Mouse (Mus musculus) T-helper 17 cell (primary cell): ENCODE data around the gene Pld3.

Source experiments
- in situ Hi-C, 2 experiments: fragments of 300-600 bp; cut with MboI, MseI; formaldehyde crosslinking; loops; 1 replicate in 1 of 2; 2 replicates in 1 of 2; pipeline ENCODE4 v1.15.1; 2025; ENCODE audit warnings: high pct_unique_total_duplicates in 2 of 2

The Pld3 gene

GRCm38 (mm10) chr7:27552931-27553513, at the start of gene Pld3, which contains the start of gene 2310022A10Rik:
Gene Pld3, minus strand, starts transcription at chr7:27553218.
Gene 2310022A10Rik, plus strand, starts transcription at chr7:27553233.
- in situ Hi-C loops, result no loop called here

- in situ Hi-C loops, result no loop called here
These were observed 49.1 kb upstream of the Pld3 start for GRCm38 (mm10) chr7:27602161-27602560.

- in situ Hi-C loops, result no loop called here
These were observed 48.6 kb upstream of the Pld3 start for GRCm38 (mm10) chr7:27601628-27602027.

GRCm38 (mm10) chr7:27598053-27598452, 45.0 kb upstream of the Pld3 start:
- in situ Hi-C loops, result loop anchor here in 1 of 2 experiments (5.0 kb wide), 1 partner anchor 39 kb away; no protein-coding TSS in a partner anchor

GRCm38 (mm10) chr7:27596586-27597503, 43.8 kb upstream of the Pld3 start:
- in situ Hi-C loops, result loop anchor here in 1 of 2 experiments (5.0 kb wide), 1 partner anchor 40 kb away; no protein-coding TSS in a partner anchor

- in situ Hi-C loops, result no loop called here
These were observed 40.1 kb upstream of the Pld3 start for GRCm38 (mm10) chr7:27592934-27593645.

- in situ Hi-C loops, result no loop called here
These were observed 39.4 kb upstream of the Pld3 start for GRCm38 (mm10) chr7:27592217-27592929.

DNA sequence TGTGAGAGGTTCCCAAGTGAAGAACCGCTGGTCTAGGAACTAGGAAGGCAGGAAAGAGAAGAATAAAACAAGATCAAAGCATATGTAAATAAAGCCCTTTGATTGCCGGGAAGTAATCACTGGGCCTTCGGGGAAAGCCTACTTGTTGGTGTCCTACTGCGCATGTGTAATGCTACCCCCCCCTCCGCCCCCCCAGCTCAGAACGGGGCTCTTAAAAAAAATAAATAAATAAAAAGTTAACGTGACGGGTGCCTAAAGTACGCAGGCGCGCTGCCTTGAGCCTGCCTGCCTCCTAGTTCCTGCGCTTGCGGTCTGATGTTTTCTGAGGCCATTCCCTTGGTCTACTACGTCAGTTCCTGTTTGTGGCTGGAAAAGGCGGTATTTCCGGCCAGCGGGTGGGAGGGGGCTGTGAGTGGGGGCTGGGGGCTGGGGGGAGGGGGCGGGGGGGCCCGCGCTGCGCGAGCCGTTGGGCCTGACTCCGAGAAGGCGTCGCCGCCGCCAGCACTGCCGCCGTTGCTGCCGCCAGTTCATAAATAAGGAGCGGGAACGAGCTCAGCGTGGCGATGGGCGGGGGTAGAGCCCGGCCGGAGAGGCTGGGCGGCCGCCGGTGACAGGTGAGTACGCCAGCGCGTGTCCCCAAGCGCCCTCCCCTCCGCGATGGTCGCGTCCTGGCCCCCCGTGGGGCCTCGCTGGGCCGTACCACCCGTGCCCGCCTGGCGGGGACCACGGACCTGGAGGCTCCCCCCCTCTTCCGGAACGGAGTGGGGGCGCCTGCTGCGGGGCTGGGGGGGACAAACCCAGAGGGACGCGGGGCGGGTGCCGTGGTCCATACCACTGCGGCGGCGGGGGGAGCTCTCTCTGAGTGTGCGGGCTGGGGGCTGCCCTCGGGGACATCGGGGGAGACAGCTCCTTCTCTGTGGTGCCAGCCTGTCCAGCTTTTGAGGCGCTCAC, 38.5 kb upstream of the Pld3 start, which contains the start of gene Akt2:
Akt2 (plus strand) TSS at position 287 of the 951 bp plus-strand sequence.
- in situ Hi-C loops, result no loop called here

DNA sequence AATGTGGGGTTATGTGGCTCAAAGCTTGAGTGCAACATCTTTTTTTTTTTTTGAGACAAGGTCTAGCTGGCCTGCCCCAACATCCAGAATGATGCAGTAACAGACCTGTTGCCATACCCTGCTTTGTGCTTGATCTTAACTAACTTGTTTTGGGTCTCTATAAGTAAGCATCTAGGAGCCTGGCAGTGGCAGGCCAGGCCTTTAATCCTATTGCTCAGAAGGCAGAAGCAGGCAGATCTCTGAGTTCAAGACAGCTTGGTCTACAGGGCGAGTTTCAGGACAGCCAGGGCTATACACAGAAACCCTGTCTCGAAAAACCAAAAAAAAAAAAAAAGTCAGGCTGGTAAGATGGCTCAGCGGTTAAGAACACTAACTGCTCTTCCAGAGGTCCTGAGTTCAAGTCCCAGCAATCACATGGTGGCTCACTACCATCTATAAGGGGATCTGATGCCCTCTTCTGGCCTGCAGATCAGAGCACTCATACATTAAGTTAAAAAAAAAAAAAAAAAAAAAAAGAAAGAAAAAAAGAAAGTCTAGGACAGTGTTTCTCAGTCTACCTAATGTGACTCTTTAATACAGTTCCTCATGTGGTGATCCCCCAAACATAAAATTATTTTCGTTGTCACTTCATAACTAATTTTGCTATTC, 37.7 kb upstream of the Pld3 start:
- in situ Hi-C loops, result no loop called here

DNA sequence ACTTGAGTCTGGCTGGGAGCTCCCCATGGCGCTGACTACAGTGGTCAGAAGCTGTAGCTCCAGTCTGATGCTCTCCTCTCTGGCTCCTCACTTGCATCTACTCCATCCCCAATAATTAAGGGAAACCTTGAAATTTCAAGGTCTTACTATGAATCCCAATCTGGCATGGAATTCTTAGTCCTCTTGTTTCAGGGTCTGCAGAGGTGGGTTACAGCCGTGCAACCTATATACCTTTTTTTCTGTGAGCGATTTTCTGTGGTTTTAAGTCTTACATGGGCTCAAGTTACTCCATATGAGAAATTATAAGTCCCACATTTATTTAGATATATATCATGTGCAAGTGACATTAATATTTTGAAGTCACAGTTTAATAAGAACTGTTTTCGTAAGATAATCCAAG, 37.1 kb upstream of the Pld3 start:
- in situ Hi-C loops, result no loop called here

DNA sequence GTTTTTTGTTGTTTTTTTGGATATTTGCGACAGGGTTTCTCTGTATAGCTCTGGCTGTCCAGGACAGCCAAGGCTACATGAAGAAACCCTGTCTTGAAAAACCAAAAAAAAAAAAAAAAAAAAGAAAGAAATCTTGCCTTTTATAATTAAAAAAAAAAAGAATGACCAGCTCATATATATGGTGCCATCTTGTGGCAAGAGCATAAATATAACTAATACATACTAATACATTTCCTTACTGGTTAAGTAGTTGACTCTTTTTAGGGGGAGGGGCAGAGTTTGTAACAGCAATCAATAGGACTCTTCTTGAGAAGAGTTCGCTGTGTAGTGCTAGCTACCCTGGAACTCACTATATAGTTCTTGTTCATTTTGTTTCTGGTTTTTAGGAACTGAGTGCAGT, 34.7 kb upstream of the Pld3 start:
- in situ Hi-C loops, result no loop called here

GRCm38 (mm10) chr7:27586861-27587260, 33.8 kb upstream of the Pld3 start:
- in situ Hi-C loops, result no loop called here

GRCm38 (mm10) chr7:27580380-27581174, 27.6 kb upstream of the Pld3 start:
- in situ Hi-C loops, result no loop called here

GRCm38 (mm10) chr7:27578465-27578864, 25.4 kb upstream of the Pld3 start:
- in situ Hi-C loops, result no loop called here

- in situ Hi-C loops, result no loop called here
These were observed 24.6 kb upstream of the Pld3 start for GRCm38 (mm10) chr7:27577589-27577988.

DNA sequence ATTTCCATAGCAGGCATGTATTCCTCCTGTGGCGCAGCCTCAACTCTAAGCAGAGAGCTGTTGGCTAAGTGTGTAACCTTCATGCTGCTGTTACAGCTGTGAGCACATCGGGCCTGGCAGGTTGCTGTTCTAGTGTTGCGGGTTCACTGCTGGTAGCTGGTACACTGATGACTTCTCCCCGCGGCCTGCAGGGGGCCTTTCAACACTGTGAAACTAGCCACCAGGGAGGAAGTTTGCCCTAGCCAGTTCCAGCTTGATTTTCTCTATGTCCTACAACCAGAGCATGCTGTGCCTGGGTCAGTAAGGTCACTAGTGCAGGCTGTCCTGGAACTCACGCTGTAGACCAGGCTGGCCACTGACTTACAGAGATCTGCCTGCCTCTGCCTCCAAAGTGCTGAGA, 23.9 kb upstream of the Pld3 start:
- in situ Hi-C loops, result no loop called here

DNA sequence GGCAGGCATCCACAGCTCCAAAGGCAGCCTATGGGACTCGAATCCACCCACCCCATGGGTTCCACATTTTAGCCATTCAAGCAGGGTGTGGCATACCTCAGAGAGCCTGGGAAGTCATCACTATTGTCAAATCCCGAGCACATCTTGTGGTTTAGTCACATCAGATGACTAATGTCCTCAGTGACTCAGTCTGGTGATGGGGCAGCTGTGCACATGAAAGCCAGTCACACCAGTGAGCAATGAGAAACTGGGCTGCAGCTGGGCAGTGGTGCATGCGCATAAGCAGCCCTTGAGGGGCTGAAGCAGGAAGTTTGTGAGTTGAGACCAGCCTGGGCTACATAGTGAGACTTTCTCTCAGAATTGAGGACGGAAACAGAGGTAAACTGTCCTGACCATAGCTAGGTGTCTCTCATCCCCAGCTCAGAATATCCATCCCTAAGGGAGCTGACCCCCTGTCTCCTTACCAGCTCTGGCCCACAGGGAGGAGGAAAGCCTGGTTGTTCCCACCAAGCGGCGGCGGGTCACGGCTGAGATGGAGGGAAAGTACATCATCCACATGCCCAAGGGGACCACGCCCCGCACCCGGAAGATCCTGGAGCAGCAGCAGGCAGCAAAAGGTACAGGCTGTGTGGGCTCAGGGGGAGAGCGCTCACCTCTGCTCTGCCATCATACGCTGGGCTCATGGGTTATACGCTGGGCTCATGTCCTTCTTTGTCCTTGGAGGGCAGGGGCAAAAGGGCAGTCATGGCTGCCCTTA, 21.3 kb upstream of the Pld3 start:
- in situ Hi-C loops, result no loop called here

DNA sequence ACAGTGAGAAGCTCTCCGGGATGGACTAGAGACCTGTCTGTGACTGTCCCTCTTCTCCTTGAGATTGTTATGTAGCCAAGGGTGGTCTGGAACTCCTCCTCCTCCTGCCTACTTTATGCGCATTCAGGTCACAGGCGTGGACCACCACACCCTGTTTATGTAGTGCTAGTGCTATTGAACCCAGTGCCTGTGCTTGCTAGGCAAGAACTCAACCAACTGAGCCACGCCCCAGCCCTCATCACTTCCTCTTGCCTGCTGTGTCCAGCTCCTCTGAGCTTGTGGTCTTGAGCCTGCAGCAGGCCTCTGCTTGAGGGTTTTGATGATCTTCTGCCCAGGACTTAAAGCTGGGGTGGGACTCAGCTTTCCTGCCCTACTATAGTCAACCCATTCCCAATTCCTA, 19.1 kb upstream of the Pld3 start:
- in situ Hi-C loops, result no loop called here
